Mouse (Mus musculus) stomach, postnatal 0 days (tissue): ENCODE results near the gene Gli2. TPM values are rescaled to one million over a fixed set of nuclear protein-coding genes. Genes with fewer than 3 reads are reported as not detected.
A peak's percentile ranks its signal among the peaks of the same experiment; 100 is the strongest.

Source experiments
- ATAC-seq: fragments of 200-750 bp; cut with Nextera tagmentation; 2 replicates; pipeline ENCODE4 v1.8.0; 2017; ENCODE audit not compliant: low FRiP score, low TSS enrichment
- DNase-seq: peaks from one replicate; pipeline ENCODE4 v3.0.0-alpha.2; 2016; ENCODE audit warnings: low spot score
- H3K27ac ChIP-seq: fragments of 300-500 bp; sonication (generic); replicated peaks from 2 replicates; pipeline ENCODE4 v1.5.1; 2014; ENCODE audit warnings: mild to moderate bottlenecking, control low read depth
- H3K27me3 ChIP-seq: fragments of 300-500 bp; sonication (generic); 2 replicates; pipeline ENCODE4 v1.6.1; 2014; ENCODE audit warnings: low read length; ENCODE audit not compliant: control insufficient read depth, insufficient read depth
- H3K36me3 ChIP-seq: fragments of 300-500 bp; sonication (generic); 2 replicates; pipeline ENCODE4 v1.6.1; 2014; ENCODE audit warnings: low read length, mixed read lengths; ENCODE audit not compliant: control insufficient read depth, insufficient read depth
- H3K4me1 ChIP-seq: fragments of 300-500 bp; sonication (generic); replicated peaks from 2 replicates; pipeline ENCODE4 v1.6.1; 2014; ENCODE audit warnings: antibody characterized with exemption; ENCODE audit not compliant: control insufficient read depth, insufficient read depth
- H3K4me2 ChIP-seq: fragments of 300-500 bp; sonication (generic); replicated peaks from 2 replicates; pipeline ENCODE4 v1.6.1; 2014; ENCODE audit warnings: low read depth, mild to moderate bottlenecking, control low read depth, moderate library complexity
- H3K4me3 ChIP-seq: fragments of 300-500 bp; sonication (generic); 2 replicates; pipeline ENCODE4 v1.5.1; 2014; ENCODE audit warnings: low read depth, low read length, control low read depth
- H3K9ac ChIP-seq: fragments of 300-500 bp; sonication (generic); 2 replicates; pipeline ENCODE4 v1.6.1; 2014; ENCODE audit warnings: mild to moderate bottlenecking, low read length, control low read depth, mixed read lengths
- H3K9me3 ChIP-seq: fragments of 300-500 bp; sonication (generic); 2 replicates; pipeline ENCODE4 v1.6.1; 2016; ENCODE audit warnings: low read length; ENCODE audit not compliant: control insufficient read depth
- CTCF ChIP-seq: IDR thresholded peaks from 2 replicates; pipeline ENCODE4 v1.5.1; 2016; ENCODE audit warnings: antibody characterized with exemption, low read depth, mild to moderate bottlenecking, moderate library complexity
- EP300 ChIP-seq: optimal IDR thresholded peaks from 2 replicates; pipeline ENCODE3; 2016; ENCODE audit warnings: antibody characterized with exemption
- WGBS: fragments of 180-500 bp; shearing (Covaris S2); extraction: QIAGEN DNeasy Blood & Tissue Kit; methylation state at CpG from one replicate; pipeline ENCODE4 v1.1.7; 2014; 5-methylcytosine and 5-hydroxymethylcytosine counted together
- polyA plus RNA-seq: library from polyadenylated mRNA; unstranded; fragments of >200 nt; fragmentation: Nextera tagmentation; extraction: Ambion mirVana; gene quantifications from 2 replicates; pipeline ENCODE4 v1.2.1, GENCODE M21; 2015

Gene Gli2
- polyA plus RNA-seq, 1 experiment from 2014 or later: 2.0 TPM

GRCm38 (mm10) chr1:119020092-119020491 lies 33.3 kb downstream of the Gli2 start:
- no peak for TF ChIP-seq EP300
- no peak for TF ChIP-seq CTCF
- Histone ChIP-seq H3K4me2 (no peak overlapping the region), H3K9ac (no peak overlapping the region), H3K4me3 (no peak overlapping the region), H3K36me3 (no peaks in the 10 kb centered on the region), H3K4me1 (no peaks in the 10 kb centered on the region), H3K27ac (no peak overlapping the region), H3K27me3 (no peaks in the 10 kb centered on the region), H3K9me3 (no peaks in the 10 kb centered on the region)
- 80% methylated on average over 2 of the region's 2 CpGs for WGBS
- ATAC-seq (no peak), DNase-seq (no peak)

GRCm38 (mm10) chr1:119019056-119019455 lies 34.4 kb downstream of the Gli2 start:
- no peak for ATAC-seq
- Histone ChIP-seq H3K4me1 (no peaks in the 10 kb centered on the region), H3K4me2 (no peak overlapping the region), H3K9ac (no peak overlapping the region), H3K9me3 (no peaks in the 10 kb centered on the region), H3K4me3 (no peak overlapping the region), H3K27me3 (no peaks in the 10 kb centered on the region), H3K36me3 (no peaks in the 10 kb centered on the region), H3K27ac (no peak overlapping the region)
- no peak for DNase-seq
- TF ChIP-seq EP300: no peak
- TF ChIP-seq CTCF: no peak

GRCm38 (mm10) chr1:119016866-119017265 lies 36.6 kb downstream of the Gli2 start:
- no peak for TF ChIP-seq EP300
- TF ChIP-seq CTCF: no peak
- Histone ChIP-seq H3K9ac (no peak overlapping the region), H3K27me3 (no peaks in the 10 kb centered on the region), H3K4me1 (no peaks in the 10 kb centered on the region), H3K36me3 (no peaks in the 10 kb centered on the region), H3K9me3 (no peaks in the 10 kb centered on the region), H3K27ac (no peak overlapping the region), H3K4me2 (no peak overlapping the region), H3K4me3 (no peak overlapping the region)
- WGBS: 78% methylated on average over 3 of the region's 3 CpGs
- no peak for DNase-seq
- ATAC-seq: no peak

- H3K4me3 ChIP-seq: no peak overlapping the region
- no peaks in the 10 kb centered on the region for H3K9me3 ChIP-seq
- WGBS: 57% methylated on average over 6 of the region's 6 CpGs
- DNase-seq: no peak
- no peaks in the 10 kb centered on the region for H3K27me3 ChIP-seq
- no peaks in the 10 kb centered on the region for H3K4me1 ChIP-seq
- H3K27ac ChIP-seq: no peak overlapping the region
- no peaks in the 10 kb centered on the region for H3K36me3 ChIP-seq
- no peak overlapping the region for H3K9ac ChIP-seq
- ATAC-seq: peak; percentile 39; the same call in 1 of the 2 replicates
- TF ChIP-seq CTCF: no peak
- no peak for TF ChIP-seq EP300
- no peak overlapping the region for H3K4me2 ChIP-seq
Observed at GRCm38 (mm10) chr1:119015108-119015507, 38.3 kb downstream of the Gli2 start.

GRCm38 (mm10) chr1:119008949-119009348 lies 44.5 kb downstream of the Gli2 start:
- no peak overlapping the region for H3K27ac ChIP-seq
- H3K4me2 ChIP-seq: no peak overlapping the region
- no peak overlapping the region for H3K4me3 ChIP-seq
- no peaks in the 10 kb centered on the region for H3K9me3 ChIP-seq
- H3K4me1 ChIP-seq: no peaks in the 10 kb centered on the region
- DNase-seq: no peak
- no peak overlapping the region for H3K9ac ChIP-seq
- H3K36me3 ChIP-seq: no peaks in the 10 kb centered on the region
- TF ChIP-seq CTCF: no peak
- TF ChIP-seq EP300: no peak
- no peak for ATAC-seq
- H3K27me3 ChIP-seq: no peaks in the 10 kb centered on the region

- TF ChIP-seq EP300 (no peak), CTCF (peak; percentile 16; the same call in 1 of the 2 replicates)
- WGBS: 27% methylated on average over 1 of the region's 1 CpGs
- no peaks in the 10 kb centered on the region for H3K9me3 ChIP-seq
- H3K9ac ChIP-seq: no peak overlapping the region
- no peak for DNase-seq
- H3K27ac ChIP-seq: no peak overlapping the region
- H3K36me3 ChIP-seq: no peaks in the 10 kb centered on the region
- no peaks in the 10 kb centered on the region for H3K27me3 ChIP-seq
- no peak for ATAC-seq
- H3K4me3 ChIP-seq: no peak overlapping the region
- H3K4me1 ChIP-seq: no peaks in the 10 kb centered on the region
- H3K4me2 ChIP-seq: no peak overlapping the region
Observed at GRCm38 (mm10) chr1:119003852-119004398, 49.5 kb downstream of the Gli2 start.
